ENCODE assay signal across 8 mouse cellular contexts in genomic region chr8:120376847-120377802, GRCm38 (mm10).
DNase-seq lines count a peak whose midpoint lies in the region; ATAC-seq lines count a peak whose summit lies in the region.

No protein-coding gene starts in this region.

- H3K27me3 ChIP-seq in kidney, embryonic 15.5 days: peaks cover 11% of the 10 kb centered on the region
- no peaks in the 10 kb centered on the region for H3K27me3 ChIP-seq in embryonic facial prominence, embryonic 15.5 days
- H3K27me3 ChIP-seq in limb, embryonic 13.5 days: peaks cover 13% of the 10 kb centered on the region

- H3K27ac ChIP-seq in kidney, embryonic 15.5 days: peak overlapping the region; percentile 65
- H3K27ac ChIP-seq in embryonic facial prominence, embryonic 15.5 days (replicated peaks): 0 out of 2 replicates have a peak overlapping the region, but pooled peaks have one; percentile 39
- H3K27ac ChIP-seq in limb, embryonic 13.5 days: no peak overlapping the region

- no peaks in the 10 kb centered on the region for H3K9me3 ChIP-seq in kidney, embryonic 15.5 days (replicated peaks)
- H3K9me3 ChIP-seq in embryonic facial prominence, embryonic 15.5 days (replicated peaks): no peaks in the 10 kb centered on the region
- H3K9me3 ChIP-seq in limb, embryonic 13.5 days: no peaks in the 10 kb centered on the region

- WGBS in kidney, embryonic 15.5 days: 19% methylated on average over 22 of the region's 22 CpGs
- 51% methylated on average over 22 of the region's 22 CpGs for WGBS in embryonic facial prominence, embryonic 15.5 days
- WGBS in limb, embryonic 13.5 days: 29% methylated on average over 22 of the region's 22 CpGs

- DNase-seq in kidney, adult 9 months: no peak
- peak; percentile 54 for DNase-seq in MEL-GATA-1-ER (ENCODE audit: extremely low read depth, low read depth)
- DNase-seq in retina, embryonic 14.5 days (ENCODE audit: low spot score): no peak
- DNase-seq in urinary bladder, postnatal 36 days (ENCODE audit: low spot score in 2 of 2): no peak
- DNase-seq in gastrocnemius, postnatal 14 days: no peak

- peaks cover 87% of the 10 kb centered on the region for H3K4me1 ChIP-seq in kidney, embryonic 15.5 days
- H3K4me1 ChIP-seq in embryonic facial prominence, embryonic 15.5 days: peaks cover 75% of the 10 kb centered on the region
- H3K4me1 ChIP-seq in limb, embryonic 13.5 days: peaks cover 74% of the 10 kb centered on the region

- H3K36me3 ChIP-seq in kidney, embryonic 15.5 days: no peaks in the 10 kb centered on the region
- H3K36me3 ChIP-seq in embryonic facial prominence, embryonic 15.5 days: no peaks in the 10 kb centered on the region
- H3K36me3 ChIP-seq in limb, embryonic 13.5 days: no peaks in the 10 kb centered on the region

- no peak overlapping the region for H3K9ac ChIP-seq in kidney, embryonic 15.5 days
- no peak overlapping the region for H3K9ac ChIP-seq in embryonic facial prominence, embryonic 15.5 days
- H3K9ac ChIP-seq in limb, embryonic 13.5 days: 0 out of 2 replicates have a peak overlapping the region, but pooled peaks have one; percentile 5

- H3K4me2 ChIP-seq in kidney, embryonic 15.5 days: peak overlapping the region; percentile 27
- no peak overlapping the region for H3K4me2 ChIP-seq in embryonic facial prominence, embryonic 15.5 days (replicated peaks)
- H3K4me2 ChIP-seq in limb, embryonic 13.5 days (replicated peaks): 0 out of 2 replicates have a peak overlapping the region, but pooled peaks have one; percentile 2

- intact Hi-C loops in gastrocnemius, postnatal 14 days (cut with DNase I; ENCODE audit: low total_unique reads): no loop called here

- no peak overlapping the region for H3K4me3 ChIP-seq in kidney, embryonic 15.5 days (replicated peaks)
- H3K4me3 ChIP-seq in embryonic facial prominence, embryonic 15.5 days (replicated peaks): no peak overlapping the region
- H3K4me3 ChIP-seq in limb, embryonic 13.5 days: no peak overlapping the region

- ATAC-seq in kidney, embryonic 15.5 days (replicated peaks; ENCODE audit: low FRiP score): 0 out of 2 replicates have a peak, but pooled peaks have one; percentile 16
- no peak for ATAC-seq in embryonic facial prominence, embryonic 15.5 days (ENCODE audit: insufficient number of reproducible peaks, low FRiP score, low TSS enrichment, low read depth)
- no peak for ATAC-seq in limb, embryonic 13.5 days (ENCODE audit: low FRiP score, low read depth)
